Mouse (Mus musculus) left cerebral cortex, postnatal 36 days (tissue): ENCODE data around the gene Sumf2. TPM values are rescaled to one million over a fixed set of nuclear protein-coding genes. Genes with fewer than 3 reads are reported as not detected.
"Not testable (repeated sequence)": the region's sequence is repeated elsewhere in the genome, so short reads cannot be mapped to it uniquely, and the experiment has no call there.

Experiments used
- DNase-seq, 2 experiments: peaks; one replicate each; pipeline ENCODE4 v3.0.0; 2021 to 2022; ENCODE audit warnings: low spot score in 2 of 2, mixed read lengths in 1 of 2
- intact Hi-C: fragments of 180-260 bp; cut with DNase I; formaldehyde crosslinking; loops from one replicate; pipeline ENCODE4 v1.15.1; 2025
- total RNA-seq, 2 experiments: library from RNA; stranded (reverse); gene quantifications; 2 replicates each; pipeline ENCODE4 v1.2.3; 2021

Sumf2 gene
- 10 to 100 TPM; 17.3 to 22.5 TPM for total RNA-seq

GRCm38 (mm10) chr5:129846752-129847557, at the start of gene Sumf2:
TSS of gene Sumf2 (plus strand) at chr5:129846986.
- intact Hi-C loops, result no loop called here
- DNase-seq, result peak; percentile 96

GRCm38 (mm10) chr5:129844848-129845247, 1.9 kb upstream of the Sumf2 start:
- intact Hi-C loops, result no loop called here
- no peak for DNase-seq

DNA sequence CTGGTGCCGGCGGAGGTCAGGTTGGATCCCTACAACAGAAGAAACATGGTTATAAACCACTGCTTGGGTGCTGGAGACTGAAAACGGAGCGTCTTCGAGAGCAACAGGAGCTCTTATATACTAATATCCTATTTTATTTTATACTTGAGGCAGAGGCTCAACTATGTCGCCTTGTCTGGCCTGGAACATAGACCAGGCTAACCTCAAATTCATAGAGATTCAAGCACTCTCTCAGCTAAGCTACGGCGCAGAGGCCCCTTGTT, 703 bp downstream of the Sumf2 start:
- DNase-seq, result no peak
- intact Hi-C loops, result no loop called here

- intact Hi-C loops, result no loop called here
- no peak for DNase-seq
Observed at GRCm38 (mm10) chr5:129855163-129855562, 8.4 kb downstream of the Sumf2 start.

DNA sequence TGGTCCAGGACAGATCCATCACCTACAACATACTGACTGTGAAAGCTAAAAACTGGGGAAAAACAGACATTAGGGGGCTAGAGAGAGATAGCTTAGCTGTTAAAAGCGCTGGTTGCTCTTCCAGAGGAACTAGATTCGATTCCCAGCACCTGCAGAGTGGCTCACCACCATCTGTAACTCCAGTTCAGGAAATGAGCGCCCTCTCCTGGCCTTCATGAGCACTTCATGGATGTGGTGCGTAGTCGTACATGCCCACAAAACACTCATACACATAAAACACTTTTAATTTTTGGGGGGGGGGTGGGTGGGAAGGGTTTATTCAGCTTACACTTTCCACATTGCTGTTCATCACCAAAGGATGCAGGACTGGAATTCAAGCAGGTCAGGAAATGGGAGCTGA, 9.6 kb downstream of the Sumf2 start:
- no peak for DNase-seq
- intact Hi-C loops, result no loop called here

DNA sequence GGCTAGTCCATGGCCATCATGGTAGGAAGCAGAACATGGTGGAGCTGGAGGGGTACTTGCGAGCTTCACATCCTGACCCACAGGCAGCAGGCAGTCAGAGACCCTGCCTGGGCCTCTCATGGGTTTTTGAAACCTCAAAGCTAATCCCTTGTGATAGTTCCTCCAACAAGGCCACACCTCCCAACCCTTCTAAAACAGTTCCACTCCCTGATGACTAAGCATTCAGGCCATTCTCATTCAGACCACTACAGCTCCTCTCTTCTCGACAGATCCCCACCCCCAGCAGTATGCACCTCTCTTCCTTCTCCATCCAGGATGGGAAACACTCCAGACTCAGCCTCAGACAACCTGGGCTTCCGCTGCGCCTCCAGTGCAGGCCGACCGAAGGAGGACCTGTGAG, 15.5 kb downstream of the Sumf2 start:
- no peak for DNase-seq
- intact Hi-C loops, result no loop called here

GRCm38 (mm10) chr5:129864467-129864866, 17.7 kb downstream of the Sumf2 start:
- DNase-seq, result peak; percentile 25 to 37
- intact Hi-C loops, result no loop called here

DNA sequence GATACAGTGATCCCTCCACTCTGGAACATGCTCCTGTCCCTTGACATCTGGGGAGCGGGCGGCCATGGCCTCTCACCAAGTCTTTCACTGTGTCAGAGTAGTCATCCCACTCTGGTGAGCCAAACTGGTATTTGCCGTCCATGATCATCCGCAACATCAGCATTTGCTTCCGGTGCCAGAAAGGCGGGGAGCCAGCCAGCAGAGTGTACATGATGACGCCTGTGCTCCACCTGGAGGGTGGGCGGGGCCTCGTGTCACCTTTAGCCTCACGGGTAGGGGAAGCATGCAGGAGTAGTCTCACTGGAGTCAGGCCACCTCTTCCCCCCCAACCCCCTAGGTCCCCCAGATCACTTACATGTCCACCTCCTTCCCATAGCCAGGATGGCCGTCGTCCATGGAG, 19.1 kb downstream of the Sumf2 start:
- no peak for DNase-seq
- intact Hi-C loops, result no loop called here

- intact Hi-C loops, result no loop called here
- no peak for DNase-seq
Observed at GRCm38 (mm10) chr5:129869238-129869995, 22.6 kb downstream of the Sumf2 start.

- no peak for DNase-seq
- intact Hi-C loops, result no loop called here
Observed at GRCm38 (mm10) chr5:129871238-129871637, 24.5 kb downstream of the Sumf2 start.

DNA sequence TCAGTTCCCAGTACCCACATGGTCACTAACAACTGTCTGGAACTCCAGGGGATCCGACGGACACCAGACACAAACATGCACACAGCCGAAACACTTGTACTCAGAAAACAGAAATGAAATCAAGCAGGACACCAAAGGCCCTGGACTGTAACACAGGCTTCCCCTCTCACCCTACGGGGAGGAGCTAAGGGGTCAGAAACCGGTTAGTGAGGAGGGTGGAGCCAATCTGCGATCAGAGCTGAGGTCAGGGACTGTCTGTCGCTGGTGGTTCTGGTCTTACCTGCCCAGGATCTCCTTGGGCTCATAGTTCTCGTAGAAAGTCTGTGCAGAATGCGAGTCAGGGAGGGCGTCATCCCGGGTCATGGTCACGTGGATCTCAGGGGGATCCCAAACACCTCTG, 27.2 kb downstream of the Sumf2 start:
- DNase-seq, result no peak
- intact Hi-C loops, result no loop called here

DNA sequence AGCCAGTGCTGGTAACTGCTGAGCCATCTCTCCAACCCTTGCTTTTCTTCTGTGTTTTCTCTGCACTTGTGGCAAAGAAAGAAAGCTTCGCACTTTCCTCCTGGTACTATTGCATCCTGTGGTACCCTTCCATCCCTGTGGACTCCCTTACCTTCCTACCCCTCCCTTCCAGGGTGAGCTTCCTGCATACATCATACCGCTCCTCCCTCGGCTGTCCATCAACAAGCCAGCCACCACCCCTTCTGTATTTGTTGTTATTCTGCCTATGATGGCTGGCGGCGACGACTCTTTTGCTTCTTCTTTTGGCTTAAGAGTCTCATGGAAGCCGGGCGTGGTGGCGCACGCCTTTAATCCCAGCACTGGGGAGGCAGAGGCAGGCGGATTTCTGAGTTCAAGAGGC, 28.3 kb downstream of the Sumf2 start:
- DNase-seq, result no peak
- intact Hi-C loops, result no loop called here

- DNase-seq, result no peak
- intact Hi-C loops, result no loop called here
Observed at GRCm38 (mm10) chr5:129877731-129878455, 31.1 kb downstream of the Sumf2 start.

- intact Hi-C loops, result no loop called here
- peak in 1 of 2 experiments; percentile 29 for DNase-seq
Observed at GRCm38 (mm10) chr5:129878946-129879345, 32.2 kb downstream of the Sumf2 start.

DNA sequence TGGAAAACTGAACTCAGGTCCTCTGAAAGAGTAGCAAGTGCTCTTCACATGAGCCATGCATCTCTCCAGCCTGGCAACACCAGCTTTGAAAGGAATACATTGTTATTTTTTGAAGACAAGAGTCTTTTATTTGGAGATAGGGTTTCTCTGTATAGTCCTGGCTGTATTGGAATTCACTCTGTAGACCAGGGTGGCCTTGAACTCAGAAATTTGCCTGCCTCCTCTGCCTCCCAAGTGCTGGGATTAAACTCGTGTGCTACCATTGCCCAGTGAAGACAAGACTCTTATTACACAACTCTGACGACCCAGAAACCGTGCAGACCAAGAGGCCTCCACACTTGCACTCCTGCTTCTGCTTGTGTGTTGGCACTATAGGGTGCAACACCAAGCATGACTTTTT, 33.1 kb downstream of the Sumf2 start:
- intact Hi-C loops, result no loop called here
- DNase-seq, result no peak

DNA sequence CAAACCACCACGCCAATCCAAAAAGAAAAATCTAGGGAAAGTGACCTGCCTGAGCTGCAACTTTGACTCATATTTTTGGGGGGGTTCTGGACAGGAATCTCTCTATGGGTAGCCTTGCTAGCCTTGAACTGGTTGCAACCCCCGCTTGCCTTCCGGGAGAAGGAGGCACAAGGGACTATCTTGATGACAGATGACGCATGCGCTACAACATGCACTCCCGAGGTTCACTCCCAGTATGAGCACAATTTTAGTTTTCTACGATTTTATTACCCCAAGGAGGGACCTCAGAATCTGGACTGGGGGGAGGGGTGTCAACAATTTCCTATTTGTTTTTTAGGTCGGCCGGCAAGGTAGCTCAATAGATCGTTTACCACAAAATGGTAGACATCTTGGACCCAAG, 39.5 kb downstream of the Sumf2 start:
- intact Hi-C loops, result no loop called here
- no peak for DNase-seq

GRCm38 (mm10) chr5:129886911-129887636, 40.3 kb downstream of the Sumf2 start, which contains the start of gene Chchd2:
TSS of gene Chchd2 (minus strand) at chr5:129887470.
- intact Hi-C loops, result no loop called here
- DNase-seq, result peak; percentile 91 to 93

- DNase-seq, intact Hi-C loops: not testable (repeated sequence)
Observed at GRCm38 (mm10) chr5:129890390-129890789, 43.6 kb downstream of the Sumf2 start.

DNA sequence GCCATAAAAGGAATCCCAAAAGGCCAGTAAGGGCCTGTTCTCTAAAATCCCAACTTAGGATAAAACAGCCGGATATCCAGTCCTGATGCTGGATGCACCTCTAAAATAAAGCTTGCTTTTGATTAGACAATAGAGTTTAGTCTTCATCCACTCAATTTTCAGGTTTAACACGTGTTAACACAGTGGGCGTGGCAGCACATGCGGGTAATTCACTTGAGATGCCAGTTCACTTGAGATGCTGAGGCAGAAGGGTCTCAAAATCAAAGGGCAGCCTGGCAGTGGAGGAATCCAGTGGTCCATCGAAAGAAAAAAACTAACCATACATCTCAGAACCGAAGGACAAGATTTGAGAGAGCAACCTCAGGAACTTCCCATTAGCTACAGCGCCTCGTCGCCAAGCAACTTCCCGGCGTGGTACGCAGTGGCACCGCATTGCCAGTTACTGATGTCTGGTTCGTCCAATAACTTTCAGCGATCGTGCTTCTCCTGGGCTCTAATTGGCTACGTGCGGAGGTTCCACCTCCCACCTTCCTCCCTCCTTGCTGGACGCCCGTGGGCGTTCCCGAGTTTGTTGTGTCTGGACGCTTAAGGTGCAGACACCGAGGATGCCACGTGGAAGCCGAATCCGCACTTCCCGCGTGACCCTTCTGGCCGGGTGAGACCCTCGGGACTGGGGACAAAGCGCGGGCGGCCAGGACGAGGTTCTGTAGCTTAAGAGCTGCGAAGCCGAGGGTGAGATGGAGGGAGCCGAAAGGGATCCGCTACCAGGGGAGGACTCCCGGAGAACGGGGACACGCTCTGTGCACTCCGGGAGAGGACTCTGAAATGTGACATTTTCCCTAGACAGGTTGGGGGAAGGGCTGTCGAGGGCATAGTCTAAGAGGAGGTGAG, 48.7 kb downstream of the Sumf2 start, which contains the start of gene Zbed5:
TSS of gene Zbed5 (plus strand) at position 526 of the 891 bp plus-strand sequence.
- peak; percentile 85 to 88 for DNase-seq
- intact Hi-C loops, result no loop called here
